Mouse (Mus musculus): ENCODE data around the gene Bloc1s1. TPM values are rescaled to one million over a fixed set of nuclear protein-coding genes. Genes with fewer than 3 reads are reported as not detected.

Gene Bloc1s1
- polyA plus RNA-seq, 1 experiment from 2014 or later = 83.0 TPM

- Histone ChIP-seq H3K27me3 (replicated peaks) (peaks cover 31% of the 10 kb centered on the region), H3K36me3 (no peaks in the 10 kb centered on the region), H3K4me3 (no peak overlapping the region), H3K9ac (no peak overlapping the region), H3K9me3 (replicated peaks) (no peaks in the 10 kb centered on the region), H3K4me1 (peaks cover 20% of the 10 kb centered on the region), H3K27ac (no peak overlapping the region), H3K4me2 (no peak overlapping the region)
- no peak for ATAC-seq
- WGBS (ENCODE audit: insufficient replicate concordance) = 47% methylated on average over 6 of the region's 6 CpGs
These were observed 23.9 kb downstream of the Bloc1s1 start for GRCm38 (mm10) chr10:128899759-128900490.

DNA sequence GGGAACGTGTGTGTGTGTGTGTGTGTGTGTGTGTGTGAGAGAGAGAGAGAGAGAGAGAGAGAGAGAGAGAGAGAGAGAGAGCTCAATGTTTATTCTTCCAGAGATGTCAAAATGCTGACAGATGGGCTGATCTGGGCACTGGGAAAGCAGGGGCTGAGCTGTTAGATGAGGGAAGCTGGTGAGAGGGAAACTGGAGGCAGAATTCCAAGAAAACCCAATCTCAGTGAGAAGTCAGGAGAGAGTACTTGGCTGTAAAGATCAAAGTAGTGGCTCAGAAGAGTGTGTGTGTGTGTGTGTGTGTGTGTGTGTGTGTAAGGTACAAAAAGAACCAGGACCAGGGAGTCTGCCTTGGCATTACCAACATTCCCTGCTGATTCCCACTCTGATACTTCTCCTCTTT is 26.3 kb downstream of the Bloc1s1 start:
- WGBS (ENCODE audit: insufficient replicate concordance) = 11% methylated on average over 1 of the region's 1 CpGs
- H3K27me3 ChIP-seq (replicated peaks) = peaks cover 56% of the 10 kb centered on the region
- ATAC-seq = no peak

GRCm38 (mm10) chr10:128896807-128897206 is 27.0 kb downstream of the Bloc1s1 start:
- H3K27me3 ChIP-seq (replicated peaks) = peaks cover 62% of the 10 kb centered on the region
- peaks cover 20% of the 10 kb centered on the region for H3K4me1 ChIP-seq
- H3K4me2 ChIP-seq = no peak overlapping the region
- no peak overlapping the region for H3K9ac ChIP-seq
- H3K4me3 ChIP-seq = no peak overlapping the region
- H3K36me3 ChIP-seq = no peaks in the 10 kb centered on the region
- WGBS (ENCODE audit: insufficient replicate concordance) = 44% methylated on average over 1 of the region's 1 CpGs
- ATAC-seq = no peak
- H3K27ac ChIP-seq = no peak overlapping the region
- H3K9me3 ChIP-seq (replicated peaks) = no peaks in the 10 kb centered on the region

More for the DNA sequence above, 26.3 kb downstream of the Bloc1s1 start:
- Histone ChIP-seq H3K9me3 (replicated peaks) (no peaks in the 10 kb centered on the region), H3K9ac (no peak overlapping the region), H3K4me3 (no peak overlapping the region), H3K36me3 (no peaks in the 10 kb centered on the region), H3K4me1 (peaks cover 20% of the 10 kb centered on the region), H3K4me2 (no peak overlapping the region), H3K27ac (no peak overlapping the region)

DNA sequence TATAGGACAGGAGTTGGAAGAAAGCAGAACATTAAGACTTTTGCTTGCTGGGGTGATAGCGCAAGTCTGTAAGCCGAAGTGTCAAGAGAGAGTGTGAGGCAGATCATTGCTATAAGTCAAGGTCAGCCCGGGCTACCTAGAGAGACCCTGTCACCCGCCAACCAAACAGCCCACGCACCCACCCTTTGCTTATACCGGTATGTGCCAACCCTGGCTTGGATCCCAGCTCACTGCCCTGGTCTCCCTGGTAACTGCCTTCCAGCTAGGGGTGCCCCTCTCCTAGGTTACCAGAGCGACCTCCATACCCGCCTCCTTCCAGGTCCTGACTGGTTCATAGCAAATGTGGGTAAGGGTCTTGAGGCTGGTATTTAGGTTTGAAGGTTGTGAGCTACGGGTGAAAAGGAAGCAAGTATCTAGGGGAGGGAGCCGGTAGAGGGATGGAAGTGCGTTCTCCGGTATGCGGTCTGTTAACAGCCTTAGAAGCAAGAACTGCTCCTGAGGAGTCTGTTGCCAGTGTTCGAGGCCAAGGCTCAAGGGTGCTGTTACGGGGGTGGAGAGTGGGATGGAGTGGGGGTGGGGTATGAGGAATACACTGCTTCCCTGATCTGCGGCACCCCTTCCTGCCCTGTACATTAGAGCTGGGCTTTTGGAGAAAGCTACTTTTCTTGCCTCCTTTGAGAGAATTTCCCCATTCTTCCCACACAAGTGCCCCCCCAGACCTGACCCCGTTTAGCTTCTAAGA is 27.7 kb downstream of the Bloc1s1 start:
- no peak overlapping the region for H3K27ac ChIP-seq
- H3K27me3 ChIP-seq (replicated peaks) = peaks cover 69% of the 10 kb centered on the region
- peaks cover 15% of the 10 kb centered on the region for H3K4me1 ChIP-seq
- H3K9ac ChIP-seq = no peak overlapping the region
- H3K36me3 ChIP-seq = no peaks in the 10 kb centered on the region
- no peaks in the 10 kb centered on the region for H3K9me3 ChIP-seq (replicated peaks)
- H3K4me2 ChIP-seq = peak overlapping the region; percentile 33
- ATAC-seq = no peak
- H3K4me3 ChIP-seq = no peak overlapping the region
- 7% methylated on average over 17 of the region's 17 CpGs for WGBS (ENCODE audit: insufficient replicate concordance)

DNA sequence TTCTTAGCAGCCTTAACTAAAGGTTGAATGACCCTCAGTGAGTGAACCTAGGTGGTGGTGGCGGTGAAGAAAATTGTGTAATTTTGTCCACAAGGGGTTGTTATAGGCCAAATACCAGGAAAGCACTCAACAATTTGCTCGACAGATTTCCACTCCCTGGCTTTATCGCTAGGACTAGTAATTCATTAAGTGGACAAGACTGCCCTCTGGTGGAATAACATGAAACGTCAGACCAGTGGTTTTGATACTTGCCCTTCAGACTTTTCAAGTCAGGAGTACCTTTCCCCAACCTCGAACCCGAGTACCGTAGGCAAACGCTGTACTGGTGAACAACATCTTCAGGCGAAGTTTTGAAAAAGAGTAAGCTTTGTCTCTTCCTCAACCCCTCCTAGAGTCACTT is 28.4 kb downstream of the Bloc1s1 start:
- ATAC-seq = no peak
- WGBS (ENCODE audit: insufficient replicate concordance) = under 1% methylated on average over 9 of the region's 9 CpGs
- Histone ChIP-seq H3K27me3 (replicated peaks) (peaks cover 76% of the 10 kb centered on the region), H3K9ac (no peak overlapping the region), H3K4me1 (peaks cover 15% of the 10 kb centered on the region; the same call in 1 of the 2 replicates), H3K9me3 (replicated peaks) (no peaks in the 10 kb centered on the region), H3K36me3 (no peaks in the 10 kb centered on the region), H3K4me3 (no peak overlapping the region), H3K27ac (no peak overlapping the region), H3K4me2 (peak overlapping the region; percentile 33)

DNA sequence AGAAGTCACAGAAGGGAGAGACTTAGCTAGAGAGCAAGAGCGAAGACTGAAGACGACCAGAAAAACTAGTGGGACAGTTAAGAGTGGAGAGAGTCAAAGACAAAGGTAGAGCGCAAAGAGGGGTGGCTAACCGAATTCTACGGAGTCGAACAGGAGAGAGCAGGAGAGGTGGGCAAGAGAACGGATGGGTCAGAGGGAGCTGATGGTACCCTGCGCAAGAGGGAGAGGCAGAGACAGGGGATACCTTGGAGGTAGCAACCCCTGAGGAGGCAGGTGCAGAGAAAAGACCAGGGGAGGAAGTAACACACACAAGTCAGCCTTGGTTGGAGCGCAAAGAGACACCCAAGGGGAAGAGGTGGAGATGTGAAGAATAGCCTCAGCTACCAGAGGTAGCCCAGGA is 31.6 kb downstream of the Bloc1s1 start:
- H3K27ac ChIP-seq = no peak overlapping the region
- H3K36me3 ChIP-seq = no peaks in the 10 kb centered on the region
- peak overlapping the region; percentile 27; the same call in 1 of the 2 replicates for H3K9ac ChIP-seq
- H3K4me3 ChIP-seq = peak overlapping the region; percentile 62
- no peaks in the 10 kb centered on the region for H3K9me3 ChIP-seq (replicated peaks)
- H3K4me2 ChIP-seq = peak overlapping the region; percentile 80
- 3% methylated on average over 9 of the region's 9 CpGs for WGBS (ENCODE audit: insufficient replicate concordance)
- H3K27me3 ChIP-seq (replicated peaks) = peaks cover 96% of the 10 kb centered on the region
- ATAC-seq = no peak
- H3K4me1 ChIP-seq = peaks cover 37% of the 10 kb centered on the region

DNA sequence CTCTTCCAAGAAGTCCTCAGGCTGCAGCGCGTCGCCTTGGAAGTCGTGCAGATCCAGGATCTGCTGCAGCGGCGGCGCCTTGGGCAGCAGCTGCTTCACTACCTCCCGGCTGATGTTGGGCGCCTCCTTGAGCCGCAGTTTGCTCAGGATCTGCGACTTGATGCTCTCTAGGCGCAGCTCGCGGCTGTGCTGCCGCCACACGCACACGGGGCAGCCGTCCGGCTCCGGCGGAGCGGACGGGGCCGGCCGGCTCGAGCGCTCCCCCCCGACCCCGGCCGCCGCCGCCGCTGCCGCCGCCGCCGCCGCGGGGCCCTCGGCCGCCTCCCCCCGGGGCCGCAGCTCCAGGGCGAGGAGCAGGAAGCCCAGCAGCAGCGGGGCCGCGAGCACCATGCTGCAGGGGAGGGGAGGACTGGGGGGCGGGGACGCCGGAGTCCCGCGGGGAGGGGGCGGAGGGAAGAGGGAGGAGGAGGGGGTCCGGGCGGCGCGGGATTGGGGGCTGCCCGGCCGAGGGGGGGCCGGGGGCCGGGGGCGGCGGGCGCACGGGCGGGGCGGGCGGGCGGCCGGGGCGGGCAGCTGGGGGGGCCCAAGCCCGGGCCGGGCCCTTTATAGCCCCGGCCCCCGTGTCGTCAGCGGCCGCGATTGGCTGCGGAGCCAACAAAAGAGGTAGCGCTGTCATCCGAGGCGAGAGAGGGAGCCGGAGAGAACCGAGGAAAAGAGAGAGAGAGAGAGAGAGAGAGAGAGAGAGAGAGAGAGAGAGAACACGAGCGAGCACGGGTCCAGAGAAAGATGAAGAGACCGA is 32.3 kb downstream of the Bloc1s1 start, which contains the start of gene Gdf11:
Gdf11 (minus strand) TSS at position 423 of the 799 bp plus-strand sequence.
- peak within 1 kb of the TSS; percentile 56; the same call in 1 of the 2 replicates for H3K27ac ChIP-seq
- ATAC-seq = 0 out of 2 replicates have a peak, but pooled peaks have one; percentile 7
- under 1% methylated on average over 60 of the region's 89 CpGs for WGBS (ENCODE audit: insufficient replicate concordance)
- H3K4me3 ChIP-seq = peak within 1 kb of the TSS; percentile 62
- peaks cover 89% of the 10 kb centered on the region for H3K27me3 ChIP-seq (replicated peaks)
- peak within 1 kb of the TSS; percentile 60 for H3K9ac ChIP-seq
- peak within 1 kb of the TSS; percentile 80 for H3K4me2 ChIP-seq
- no peaks in the 10 kb centered on the region for H3K36me3 ChIP-seq
- peaks cover 37% of the 10 kb centered on the region for H3K4me1 ChIP-seq
- H3K9me3 ChIP-seq (replicated peaks) = no peaks in the 10 kb centered on the region

- Histone ChIP-seq H3K27me3 (replicated peaks) (peaks cover 80% of the 10 kb centered on the region), H3K27ac (peak overlapping the region; percentile 56; the same call in 1 of the 2 replicates)
- ATAC-seq = 0 out of 2 replicates have a peak, but pooled peaks have one; percentile 3
These were observed 33.2 kb downstream of the Bloc1s1 start for GRCm38 (mm10) chr10:128890383-128891295.

DNA sequence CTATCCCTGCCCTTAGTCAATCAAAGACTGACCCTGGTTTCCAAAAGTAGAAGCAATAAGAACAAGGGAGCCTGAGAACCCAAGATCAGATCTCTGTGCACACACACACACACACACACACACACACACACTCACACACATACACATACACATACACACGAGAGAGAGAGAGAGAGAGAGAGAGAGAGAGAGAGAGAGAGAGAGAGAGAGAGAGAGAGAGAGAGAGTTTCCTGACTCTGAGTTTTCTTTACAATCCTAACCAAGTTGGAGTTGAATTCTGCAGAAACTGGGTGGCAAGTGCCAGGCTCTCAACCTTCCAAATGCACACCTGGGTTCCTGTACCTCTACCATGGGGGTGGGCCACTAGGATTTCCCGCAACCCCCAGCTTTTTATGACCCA is 34.0 kb downstream of the Bloc1s1 start:
- H3K27me3 ChIP-seq (replicated peaks) = peaks cover 72% of the 10 kb centered on the region

More at GRCm38 (mm10) chr10:128890383-128891295, 33.2 kb downstream of the Bloc1s1 start:
- no peaks in the 10 kb centered on the region for H3K36me3 ChIP-seq
- 4% methylated on average over 40 of the region's 40 CpGs for WGBS (ENCODE audit: insufficient replicate concordance)
- peaks cover 41% of the 10 kb centered on the region for H3K4me1 ChIP-seq
- H3K9ac ChIP-seq = peak overlapping the region; percentile 60
- H3K4me2 ChIP-seq = peak overlapping the region; percentile 80
- no peaks in the 10 kb centered on the region for H3K9me3 ChIP-seq (replicated peaks)
- H3K4me3 ChIP-seq = peak overlapping the region; percentile 62

GRCm38 (mm10) chr10:128888941-128889827 is 34.7 kb downstream of the Bloc1s1 start:
- H3K4me1 ChIP-seq = peaks cover 44% of the 10 kb centered on the region
- H3K9me3 ChIP-seq (replicated peaks) = no peaks in the 10 kb centered on the region
- peak overlapping the region; percentile 27; the same call in 1 of the 2 replicates for H3K27ac ChIP-seq
- WGBS (ENCODE audit: insufficient replicate concordance) = 5% methylated on average over 5 of the region's 7 CpGs
- no peaks in the 10 kb centered on the region for H3K36me3 ChIP-seq
- ATAC-seq = peak; percentile 76
- H3K9ac ChIP-seq = 0 out of 2 replicates have a peak overlapping the region, but pooled peaks have one; percentile 1
- peak overlapping the region; percentile 20 for H3K4me3 ChIP-seq
- H3K27me3 ChIP-seq (replicated peaks) = peaks cover 66% of the 10 kb centered on the region
- peak overlapping the region; percentile 80 for H3K4me2 ChIP-seq

More for the DNA sequence above, 34.0 kb downstream of the Bloc1s1 start:
- no peak overlapping the region for H3K9ac ChIP-seq
- H3K4me3 ChIP-seq = peak overlapping the region; percentile 62; the same call in 1 of the 2 replicates
- peaks cover 44% of the 10 kb centered on the region for H3K4me1 ChIP-seq
- no peak for ATAC-seq
- no peaks in the 10 kb centered on the region for H3K36me3 ChIP-seq
- H3K4me2 ChIP-seq = peak overlapping the region; percentile 80
- H3K9me3 ChIP-seq (replicated peaks) = no peaks in the 10 kb centered on the region
- 50% methylated on average over 1 of the region's 2 CpGs for WGBS (ENCODE audit: insufficient replicate concordance)
- H3K27ac ChIP-seq = peak overlapping the region; percentile 27; the same call in 1 of the 2 replicates
